In genomic region chr7:43309069-43309468, GRCm38 (mm10) we compare ENCODE assay signal across 12 mouse cellular contexts. TPM values are rescaled to one million over a fixed set of nuclear protein-coding genes. Genes with fewer than 3 reads are reported as not detected.
DNase-seq lines count a peak whose midpoint lies in the region; ATAC-seq lines count a peak whose summit lies in the region.
"Had no signal": no experiment of that assay in that cellular context is flagged by ENCODE, and none has a peak within 500 bp of the region (broad histone marks: within the 10 kb centered on the region; RNA-seq: fewer than 3 reads in every experiment).

No protein-coding gene starts in this region.

- no peak overlapping the region for H3K4me2 ChIP-seq in heart, embryonic 11.5 days
- no peak overlapping the region for H3K4me2 ChIP-seq in forebrain, embryonic 15.5 days (replicated peaks)
- no peak overlapping the region for H3K4me2 ChIP-seq in hindbrain, embryonic 11.5 days (replicated peaks; ENCODE audit: low read depth, low read length)
- H3K4me2 ChIP-seq: heart, embryonic 15.5 days; midbrain, embryonic 11.5 days had no signal

- peaks cover 16% of the 10 kb centered on the region for H3K36me3 ChIP-seq in heart, embryonic 11.5 days (ENCODE audit: control insufficient read depth, insufficient read depth, low read length)
- peaks cover 37% of the 10 kb centered on the region for H3K36me3 ChIP-seq in forebrain, embryonic 15.5 days
- H3K36me3 ChIP-seq in hindbrain, embryonic 11.5 days (ENCODE audit: control insufficient read depth, insufficient read depth, low read length) = no peaks in the 10 kb centered on the region

- no peak for ATAC-seq in heart, embryonic 11.5 days (replicated peaks; ENCODE audit: insufficient number of reproducible peaks, low FRiP score, low TSS enrichment)
- ATAC-seq in forebrain, embryonic 15.5 days (replicated peaks) = no peak
- ATAC-seq in hindbrain, embryonic 11.5 days (ENCODE audit: low FRiP score) = no peak
- ATAC-seq: forebrain, postnatal 0 days had no signal

- no peak overlapping the region for H3K27ac ChIP-seq in heart, embryonic 11.5 days (ENCODE audit: low read depth, low read length)
- peak overlapping the region; percentile 75 for H3K27ac ChIP-seq in brown adipose tissue, adult 24 weeks (replicated peaks; ENCODE audit: low read depth, low read length)
- H3K27ac ChIP-seq in forebrain, embryonic 15.5 days (replicated peaks) = no peak overlapping the region
- no peak overlapping the region for H3K27ac ChIP-seq in hindbrain, embryonic 11.5 days (ENCODE audit: low read depth, low read length)
- H3K27ac ChIP-seq: heart, embryonic 15.5 days had no signal

- H3K4me1 ChIP-seq in heart, embryonic 11.5 days (ENCODE audit: control insufficient read depth, insufficient read depth, low read length) = peaks cover 14% of the 10 kb centered on the region
- peaks cover 20% of the 10 kb centered on the region for H3K4me1 ChIP-seq in brown adipose tissue, adult 24 weeks (ENCODE audit: control insufficient read depth, insufficient read depth, insufficient read length, low read length)
- peaks cover 13% of the 10 kb centered on the region for H3K4me1 ChIP-seq in forebrain, embryonic 15.5 days
- H3K4me1 ChIP-seq in hindbrain, embryonic 11.5 days (replicated peaks; ENCODE audit: control insufficient read depth, insufficient read depth, low read length) = no peaks in the 10 kb centered on the region

- H3K9ac ChIP-seq in heart, embryonic 11.5 days (ENCODE audit: low read depth, low read length) = no peak overlapping the region
- H3K9ac ChIP-seq in forebrain, embryonic 15.5 days (replicated peaks) = no peak overlapping the region
- H3K9ac ChIP-seq in hindbrain, embryonic 11.5 days (ENCODE audit: low read depth, low read length) = no peak overlapping the region
- H3K9ac ChIP-seq: forebrain, postnatal 0 days; heart, embryonic 15.5 days had no signal

- H3K9me3 ChIP-seq in heart, embryonic 11.5 days (replicated peaks; ENCODE audit: control insufficient read depth, low read length) = no peaks in the 10 kb centered on the region
- no peaks in the 10 kb centered on the region for H3K9me3 ChIP-seq in forebrain, embryonic 15.5 days
- H3K9me3 ChIP-seq in hindbrain, embryonic 11.5 days (ENCODE audit: control insufficient read depth, low read length) = no peaks in the 10 kb centered on the region
- H3K9me3 ChIP-seq: heart, embryonic 15.5 days had no signal

- WGBS in heart, embryonic 11.5 days (ENCODE audit: insufficient replicate concordance) = 63% methylated on average over 2 of the region's 2 CpGs
- WGBS in forebrain, embryonic 15.5 days = 83% methylated on average over 2 of the region's 2 CpGs
- 91% methylated on average over 2 of the region's 2 CpGs for WGBS in hindbrain, embryonic 11.5 days

- no peaks in the 10 kb centered on the region for H3K27me3 ChIP-seq in heart, embryonic 11.5 days (ENCODE audit: control insufficient read depth, insufficient read depth, low read length)
- no peaks in the 10 kb centered on the region for H3K27me3 ChIP-seq in forebrain, embryonic 15.5 days
- H3K27me3 ChIP-seq in hindbrain, embryonic 11.5 days (ENCODE audit: control insufficient read depth, insufficient read depth, low read length) = no peaks in the 10 kb centered on the region
- H3K27me3 ChIP-seq: heart, embryonic 15.5 days had no signal

- peak; percentile 60 to 66 for DNase-seq in heart, adult 18-20 months
- peak; percentile 12 for DNase-seq in lung, postnatal 36 days
- no peak for DNase-seq in lung, adult 18-20 months
- peak; percentile 12 for DNase-seq in heart, postnatal 4 days
- DNase-seq in hindbrain, embryonic 11.5 days (ENCODE audit: low spot score) = no peak
- DNase-seq: cerebellum, adult 8-10 months; forebrain, postnatal 0 days had no signal

- no peak overlapping the region for H3K4me3 ChIP-seq in heart, embryonic 11.5 days (ENCODE audit: low read depth, low read length)
- H3K4me3 ChIP-seq in brown adipose tissue, adult 24 weeks (ENCODE audit: insufficient read depth, low read depth, low read length) = no peak overlapping the region; the same call in 1 of the 2 replicates
- H3K4me3 ChIP-seq in forebrain, embryonic 15.5 days = no peak overlapping the region
- H3K4me3 ChIP-seq in hindbrain, embryonic 11.5 days (ENCODE audit: low read depth, low read length) = no peak overlapping the region
- H3K4me3 ChIP-seq: heart, embryonic 15.5 days had no signal

RNA-seq across cellular contexts. Expression of gene Zfp715, which starts 4.0 kb away (rescaled TPM):
- total RNA-seq in heart, adult 18-20 months (2021) = 10 to 100 TPM; 12.8 to 16.2 TPM
- 11.6 and 12.1 TPM in 2 replicates for polyA plus RNA-seq in heart, embryonic 11.5 days (2014; fragmentation: Nextera tagmentation; extraction: Ambion mirVana)
- polyA plus RNA-seq in brown adipose tissue, adult 24 weeks (2012; ENCODE audit: insufficient read depth, insufficient read length, missing spikeins) = 5.9 and 13.6 TPM in 2 replicates
- total RNA-seq in heart, postnatal 4 days (2021) = 10 to 100 TPM; 13.9 to 15.3 TPM
- 19.0 and 21.5 TPM in 2 replicates for polyA plus RNA-seq in forebrain, embryonic 15.5 days (2015; fragmentation: Nextera tagmentation; extraction: Ambion mirVana)
- 13.4 and 19.2 TPM in 2 replicates for polyA plus RNA-seq in hindbrain, embryonic 11.5 days (2014; fragmentation: Nextera tagmentation; extraction: Ambion mirVana)

RNA-seq across cellular contexts. Expression of gene Siglecf, which starts 42.1 kb away (rescaled TPM):
- total RNA-seq in heart, adult 18-20 months (2021) = not detected
- polyA plus RNA-seq in heart, embryonic 11.5 days (2014; fragmentation: Nextera tagmentation; extraction: Ambion mirVana) = 0.54 TPM in 1 of 2 replicates, not detected in the other
- not detected in 2 replicates for polyA plus RNA-seq in brown adipose tissue, adult 24 weeks (2012; ENCODE audit: insufficient read depth, insufficient read length, missing spikeins)
- under 1 TPM in 1 of 2 experiments, not detected in 1; 0.10 TPM for total RNA-seq in heart, postnatal 4 days (2021)
- polyA plus RNA-seq in forebrain, embryonic 15.5 days (2015; fragmentation: Nextera tagmentation; extraction: Ambion mirVana) = 0.08 and 0.09 TPM in 2 replicates
- polyA plus RNA-seq in hindbrain, embryonic 11.5 days (2014; fragmentation: Nextera tagmentation; extraction: Ambion mirVana) = 0.36 TPM in 1 of 2 replicates, not detected in the other
- total RNA-seq: forebrain, postnatal 0 days had no signal

Comparison
In these comparisons a context has a peak if more than half of its experiments do, and no peak if none do; other contexts are left out.
1. DNase-seq: peak in heart, adult 18-20 months (2 of 2), lung, postnatal 36 days (single experiment) and heart, postnatal 4 days (single experiment); none in lung, adult 18-20 months (0 of 2) and hindbrain, embryonic 11.5 days (single experiment).